Mouse (Mus musculus): ENCODE measurements around the gene Gchfr. TPM values are rescaled to one million over a fixed set of nuclear protein-coding genes. Genes with fewer than 3 reads are reported as not detected.

The Gchfr gene
- polyA plus RNA-seq (2015; fragmentation: Nextera tagmentation; extraction: Ambion mirVana) = 22.1 and 28.6 TPM in 2 replicates

GRCm38 (mm10) chr2:119166901-119167865 is at the start of gene Gchfr:
Gene Gchfr, plus strand, starts transcription at chr2:119167773.
- WGBS = under 1% methylated on average over 60 of the region's 60 CpGs
- no peaks in the 10 kb centered on the region for H3K9me3 ChIP-seq
- H3K36me3 ChIP-seq = no peaks in the 10 kb centered on the region

GRCm38 (mm10) chr2:119136346-119136898 is 31.2 kb upstream of the Gchfr start:
- H3K36me3 ChIP-seq = peaks cover 78% of the 10 kb centered on the region
- H3K27ac ChIP-seq = no peak overlapping the region
- H3K4me3 ChIP-seq = no peak overlapping the region
- no peaks in the 10 kb centered on the region for H3K9me3 ChIP-seq
- no peak overlapping the region for H3K9ac ChIP-seq
- no peaks in the 10 kb centered on the region for H3K27me3 ChIP-seq
- no peak overlapping the region for H3K4me2 ChIP-seq
- WGBS = 68% methylated on average over 5 of the region's 5 CpGs
- ATAC-seq (ENCODE audit: borderline replicate concordance, extremely low read depth, low FRiP score, low TSS enrichment) = no peak
- H3K4me1 ChIP-seq = no peaks in the 10 kb centered on the region

More at GRCm38 (mm10) chr2:119166901-119167865, at the start of gene Gchfr:
- ATAC-seq (ENCODE audit: borderline replicate concordance, extremely low read depth, low FRiP score, low TSS enrichment) = peak; percentile 83
- H3K4me3 ChIP-seq = peak within 1 kb of the TSS; percentile 55
- H3K4me2 ChIP-seq = peak within 1 kb of the TSS; percentile 100
- H3K4me1 ChIP-seq = peaks cover 15% of the 10 kb centered on the region
- H3K27me3 ChIP-seq = peaks cover 11% of the 10 kb centered on the region; the same call in 1 of the 2 replicates
- peak within 1 kb of the TSS; percentile 47 for H3K9ac ChIP-seq
- H3K27ac ChIP-seq = peak within 1 kb of the TSS; percentile 22; the same call in 1 of the 2 replicates

- 80% methylated on average over 2 of the region's 2 CpGs for WGBS
Observed at GRCm38 (mm10) chr2:119145199-119145598, 22.4 kb upstream of the Gchfr start.

GRCm38 (mm10) chr2:119146435-119146834 is 21.1 kb upstream of the Gchfr start:
- Histone ChIP-seq H3K27me3 (no peaks in the 10 kb centered on the region), H3K4me1 (no peaks in the 10 kb centered on the region), H3K27ac (no peak overlapping the region), H3K36me3 (peaks cover 89% of the 10 kb centered on the region), H3K9ac (no peak overlapping the region), H3K4me3 (no peak overlapping the region), H3K9me3 (no peaks in the 10 kb centered on the region), H3K4me2 (no peak overlapping the region)
- 83% methylated on average over 6 of the region's 6 CpGs for WGBS
- no peak for ATAC-seq (ENCODE audit: borderline replicate concordance, extremely low read depth, low FRiP score, low TSS enrichment)

More at GRCm38 (mm10) chr2:119145199-119145598, 22.4 kb upstream of the Gchfr start:
- H3K9ac ChIP-seq = no peak overlapping the region
- H3K4me1 ChIP-seq = no peaks in the 10 kb centered on the region
- H3K27ac ChIP-seq = no peak overlapping the region
- no peaks in the 10 kb centered on the region for H3K9me3 ChIP-seq
- H3K27me3 ChIP-seq = no peaks in the 10 kb centered on the region
- H3K4me3 ChIP-seq = no peak overlapping the region
- peaks cover 87% of the 10 kb centered on the region for H3K36me3 ChIP-seq
- ATAC-seq (ENCODE audit: borderline replicate concordance, extremely low read depth, low FRiP score, low TSS enrichment) = no peak
- H3K4me2 ChIP-seq = no peak overlapping the region

GRCm38 (mm10) chr2:119147160-119147678 is 20.4 kb upstream of the Gchfr start:
- Histone ChIP-seq H3K9me3 (no peaks in the 10 kb centered on the region), H3K4me1 (no peaks in the 10 kb centered on the region), H3K27ac (no peak overlapping the region), H3K9ac (no peak overlapping the region), H3K36me3 (peaks cover 88% of the 10 kb centered on the region), H3K4me2 (no peak overlapping the region), H3K27me3 (no peaks in the 10 kb centered on the region), H3K4me3 (no peak overlapping the region)
- ATAC-seq (ENCODE audit: borderline replicate concordance, extremely low read depth, low FRiP score, low TSS enrichment) = no peak
- WGBS = 83% methylated on average over 22 of the region's 22 CpGs

- ATAC-seq (ENCODE audit: borderline replicate concordance, extremely low read depth, low FRiP score, low TSS enrichment) = no peak
- H3K4me1 ChIP-seq = no peaks in the 10 kb centered on the region
- no peak overlapping the region for H3K4me2 ChIP-seq
- 93% methylated on average over 8 of the region's 8 CpGs for WGBS
- no peaks in the 10 kb centered on the region for H3K27me3 ChIP-seq
- peaks cover 87% of the 10 kb centered on the region for H3K36me3 ChIP-seq
- H3K9me3 ChIP-seq = no peaks in the 10 kb centered on the region
- H3K27ac ChIP-seq = no peak overlapping the region
- no peak overlapping the region for H3K9ac ChIP-seq
- H3K4me3 ChIP-seq = no peak overlapping the region
Observed at GRCm38 (mm10) chr2:119147775-119148174, 19.8 kb upstream of the Gchfr start.

- Histone ChIP-seq H3K9ac (no peak overlapping the region), H3K27me3 (no peaks in the 10 kb centered on the region), H3K4me3 (no peak overlapping the region), H3K4me2 (no peak overlapping the region), H3K36me3 (peaks cover 65% of the 10 kb centered on the region), H3K27ac (no peak overlapping the region), H3K9me3 (no peaks in the 10 kb centered on the region), H3K4me1 (peaks cover 9% of the 10 kb centered on the region)
- WGBS = 74% methylated on average over 6 of the region's 6 CpGs
- ATAC-seq (ENCODE audit: borderline replicate concordance, extremely low read depth, low FRiP score, low TSS enrichment) = no peak
Observed at GRCm38 (mm10) chr2:119152255-119152654, 15.3 kb upstream of the Gchfr start.

GRCm38 (mm10) chr2:119154683-119155082 is 12.9 kb upstream of the Gchfr start:
- Histone ChIP-seq H3K4me3 (no peak overlapping the region), H3K9ac (no peak overlapping the region), H3K27me3 (no peaks in the 10 kb centered on the region), H3K4me1 (peaks cover 9% of the 10 kb centered on the region), H3K36me3 (peaks cover 43% of the 10 kb centered on the region), H3K4me2 (no peak overlapping the region), H3K27ac (no peak overlapping the region), H3K9me3 (no peaks in the 10 kb centered on the region)
- 69% methylated on average over 2 of the region's 2 CpGs for WGBS
- no peak for ATAC-seq (ENCODE audit: borderline replicate concordance, extremely low read depth, low FRiP score, low TSS enrichment)

- H3K27ac ChIP-seq = no peak overlapping the region
- WGBS = 66% methylated on average over 9 of the region's 9 CpGs
- H3K9me3 ChIP-seq = no peaks in the 10 kb centered on the region
- H3K4me3 ChIP-seq = peak overlapping the region; percentile 99; the same call in 1 of the 2 replicates
- H3K4me2 ChIP-seq = peak overlapping the region; percentile 87
- no peaks in the 10 kb centered on the region for H3K27me3 ChIP-seq
- ATAC-seq (ENCODE audit: borderline replicate concordance, extremely low read depth, low FRiP score, low TSS enrichment) = no peak; the same call in 1 of the 2 replicates
- H3K36me3 ChIP-seq = peaks cover 36% of the 10 kb centered on the region
- H3K4me1 ChIP-seq = peaks cover 9% of the 10 kb centered on the region
- H3K9ac ChIP-seq = no peak overlapping the region
Observed at GRCm38 (mm10) chr2:119155388-119155787, 12.2 kb upstream of the Gchfr start.

GRCm38 (mm10) chr2:119156081-119156680 is 11.4 kb upstream of the Gchfr start:
- Histone ChIP-seq H3K27me3 (no peaks in the 10 kb centered on the region), H3K9me3 (no peaks in the 10 kb centered on the region), H3K4me3 (peak overlapping the region; percentile 99), H3K9ac (peak overlapping the region; percentile 95), H3K27ac (peak overlapping the region; percentile 66), H3K4me2 (peak overlapping the region; percentile 87), H3K36me3 (peaks cover 28% of the 10 kb centered on the region), H3K4me1 (peaks cover 9% of the 10 kb centered on the region)
- ATAC-seq (ENCODE audit: borderline replicate concordance, extremely low read depth, low FRiP score, low TSS enrichment) = no peak; the same call in 1 of the 2 replicates
- WGBS = 3% methylated on average over 34 of the region's 34 CpGs

GRCm38 (mm10) chr2:119156681-119157572 is 10.6 kb upstream of the Gchfr start, which contains the start of gene Rmdn3:
Gene Rmdn3, minus strand, starts transcription at chr2:119157034.
- Histone ChIP-seq H3K4me3 (peak within 1 kb of the TSS; percentile 99), H3K9me3 (no peaks in the 10 kb centered on the region), H3K4me2 (peak within 1 kb of the TSS; percentile 87), H3K27me3 (no peaks in the 10 kb centered on the region), H3K4me1 (peaks cover 9% of the 10 kb centered on the region), H3K36me3 (peaks cover 22% of the 10 kb centered on the region), H3K9ac (peak within 1 kb of the TSS; percentile 95), H3K27ac (peak within 1 kb of the TSS; percentile 66)
- ATAC-seq (ENCODE audit: borderline replicate concordance, extremely low read depth, low FRiP score, low TSS enrichment) = peak; percentile 89
- WGBS = under 1% methylated on average over 56 of the region's 57 CpGs
